Mouse (Mus musculus) frontal cortex, adult (tissue): ENCODE measurements around the gene Gm5089.

ENCODE experiments used
- ATAC-seq: cut with Nextera tagmentation; 2 replicates; pipeline ENCODE4 v1.9.2; 2017; ENCODE audit warnings: mild to moderate bottlenecking, moderate library complexity, mixed read lengths; ENCODE audit not compliant: low TSS enrichment

Gene Gm5089

DNA sequence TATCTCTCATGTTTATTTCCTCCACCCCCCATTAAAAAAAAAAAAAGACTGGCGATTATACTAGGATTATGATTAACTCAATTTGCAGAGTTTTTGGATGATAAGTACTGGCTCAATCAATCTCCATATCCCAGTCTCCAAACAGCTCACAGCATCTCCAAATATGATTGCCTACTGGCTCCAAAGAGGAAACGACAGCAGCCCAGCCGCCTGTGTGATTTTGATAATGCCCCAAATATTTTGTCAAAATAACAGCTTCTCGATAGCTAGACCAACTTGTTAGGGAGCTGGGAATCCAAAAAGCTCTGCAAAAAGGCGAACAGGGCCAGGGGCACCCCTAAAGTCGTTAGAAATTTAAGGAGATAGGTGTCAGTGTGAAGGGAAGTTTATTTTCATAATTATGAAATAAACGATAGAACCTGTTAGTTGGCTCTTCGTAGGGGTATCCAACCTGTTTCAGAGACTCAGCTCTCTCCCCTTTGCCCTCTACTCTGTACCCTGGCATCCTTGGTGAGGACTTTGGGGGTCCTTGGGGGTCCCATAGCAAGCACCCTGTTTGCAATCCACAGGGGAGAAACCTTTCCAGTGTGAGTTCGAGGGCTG lies 27.2 kb upstream of the Gm5089 start:
- no peak for ATAC-seq

DNA sequence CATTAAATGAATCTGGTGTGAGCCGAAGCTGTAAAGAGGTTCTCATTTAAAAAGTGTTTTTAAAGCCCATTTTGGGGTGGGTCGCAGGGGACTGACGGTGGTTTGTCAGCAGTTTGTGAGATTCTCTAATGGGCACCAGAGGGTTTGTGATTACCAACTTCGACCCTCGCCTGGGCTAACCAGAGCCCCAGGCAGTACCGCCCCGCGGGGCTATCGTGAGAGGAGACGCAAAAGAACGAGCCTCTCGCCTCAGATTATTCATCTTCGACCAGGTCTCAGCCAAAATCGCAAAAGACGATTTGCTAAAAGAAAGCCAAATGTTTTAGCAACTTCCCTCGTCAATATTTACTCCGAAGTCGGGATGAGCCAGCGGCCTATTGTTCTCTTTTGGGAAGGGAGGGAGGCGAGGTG lies 26.4 kb upstream of the Gm5089 start:
- no peak for ATAC-seq

DNA sequence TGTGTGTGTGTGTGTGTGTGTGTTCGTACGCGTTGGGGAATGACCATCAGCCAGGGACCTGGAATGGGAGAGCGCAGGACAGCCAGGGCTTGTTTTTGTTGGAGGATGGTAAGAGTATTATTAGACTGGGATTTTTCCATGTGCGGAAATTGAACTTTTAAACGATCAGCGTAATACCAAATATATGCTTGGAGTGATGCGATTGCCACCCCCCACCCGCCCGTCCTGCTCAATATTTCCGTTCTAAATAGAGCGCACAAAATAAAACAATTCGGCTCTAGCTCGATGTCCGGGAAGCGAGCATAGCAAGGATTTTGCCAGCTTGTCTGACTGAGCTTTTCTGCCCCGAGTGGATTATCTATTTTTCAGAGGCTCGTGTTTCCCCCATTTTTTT lies 25.9 kb upstream of the Gm5089 start:
- no peak for ATAC-seq

DNA sequence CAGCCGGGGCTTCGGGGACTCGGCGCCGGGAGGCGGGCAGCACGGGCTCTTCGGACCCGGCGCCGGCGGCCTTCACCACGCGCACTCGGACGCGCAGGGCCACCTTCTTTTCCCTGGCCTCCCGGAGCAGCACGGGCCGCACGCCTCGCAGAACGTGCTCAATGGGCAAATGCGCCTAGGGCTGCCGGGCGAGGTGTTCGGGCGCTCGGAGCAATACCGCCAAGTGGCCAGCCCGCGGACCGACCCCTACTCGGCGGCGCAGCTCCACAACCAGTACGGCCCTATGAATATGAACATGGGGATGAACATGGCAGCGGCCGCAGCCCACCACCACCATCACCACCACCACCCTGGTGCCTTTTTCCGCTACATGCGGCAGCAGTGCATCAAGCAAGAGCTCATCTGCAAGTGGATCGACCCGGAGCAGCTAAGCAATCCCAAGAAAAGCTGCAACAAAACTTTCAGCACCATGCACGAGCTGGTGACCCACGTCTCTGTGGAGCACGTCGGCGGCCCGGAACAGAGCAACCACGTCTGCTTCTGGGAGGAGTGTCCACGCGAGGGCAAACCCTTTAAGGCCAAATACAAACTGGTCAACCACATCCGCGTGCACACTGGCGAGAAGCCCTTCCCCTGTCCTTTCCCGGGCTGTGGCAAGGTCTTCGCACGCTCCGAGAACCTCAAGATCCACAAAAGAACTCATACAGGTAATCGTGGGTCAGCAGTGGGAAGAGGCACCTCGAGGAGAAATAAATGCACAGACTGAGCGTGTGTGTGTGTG lies 25.3 kb upstream of the Gm5089 start:
- no peak for ATAC-seq

DNA sequence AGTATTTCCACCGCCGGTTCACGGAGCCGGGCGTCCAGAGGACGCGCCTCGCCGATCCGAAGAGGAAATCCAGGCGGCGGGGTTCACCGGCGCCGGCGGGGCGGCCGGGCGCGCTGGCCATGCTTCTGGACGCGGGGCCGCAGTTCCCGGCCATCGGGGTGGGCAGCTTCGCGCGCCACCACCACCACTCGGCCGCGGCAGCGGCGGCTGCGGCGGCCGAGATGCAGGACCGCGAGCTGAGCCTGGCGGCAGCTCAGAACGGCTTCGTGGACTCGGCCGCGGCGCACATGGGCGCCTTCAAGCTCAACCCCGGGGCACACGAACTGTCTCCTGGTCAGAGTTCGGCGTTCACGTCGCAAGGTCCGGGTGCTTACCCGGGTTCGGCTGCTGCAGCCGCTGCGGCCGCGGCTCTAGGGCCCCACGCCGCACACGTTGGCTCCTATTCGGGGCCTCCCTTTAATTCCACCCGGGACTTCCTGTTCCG lies 24.7 kb upstream of the Gm5089 start:
- no peak for ATAC-seq

DNA sequence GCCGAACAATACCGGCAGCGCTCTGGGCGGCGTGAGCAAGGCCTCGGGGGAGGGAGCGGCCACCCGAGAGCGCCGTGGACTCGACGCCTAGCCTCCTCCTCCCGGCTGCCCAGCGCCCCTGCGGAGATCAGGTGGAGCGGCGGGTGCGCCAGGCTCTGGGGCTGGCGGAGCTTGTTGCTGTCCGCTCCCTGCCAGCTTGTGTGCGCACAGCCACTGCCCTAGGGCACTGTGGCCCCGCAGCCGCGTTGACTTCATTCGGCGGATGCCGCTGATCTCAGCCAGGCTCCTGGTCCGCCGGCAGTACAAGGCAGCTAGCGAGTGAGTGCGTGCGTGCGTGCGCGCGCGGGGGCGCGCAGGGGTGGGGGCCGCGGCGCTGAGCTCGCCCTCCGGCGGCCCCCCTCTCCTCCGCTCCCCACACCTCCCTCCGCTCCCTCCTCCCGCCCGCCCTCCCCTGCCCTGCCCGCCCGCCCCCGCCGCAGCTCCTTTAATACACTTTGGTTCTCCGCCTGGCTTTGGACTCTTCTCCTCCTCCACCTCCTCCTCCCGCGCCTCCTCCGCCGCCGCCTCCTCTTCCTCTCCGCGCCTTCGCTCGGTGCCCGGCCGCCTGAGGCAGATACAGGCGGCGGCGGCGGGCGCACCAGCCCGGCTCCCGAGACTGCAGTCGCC lies 24.1 kb upstream of the Gm5089 start, which contains the start of gene Zic2:
TSS of gene Zic2 (plus strand) at position 545 of the 666 bp plus-strand sequence.
- ATAC-seq = no peak; the same call in 1 of the 2 replicates

DNA sequence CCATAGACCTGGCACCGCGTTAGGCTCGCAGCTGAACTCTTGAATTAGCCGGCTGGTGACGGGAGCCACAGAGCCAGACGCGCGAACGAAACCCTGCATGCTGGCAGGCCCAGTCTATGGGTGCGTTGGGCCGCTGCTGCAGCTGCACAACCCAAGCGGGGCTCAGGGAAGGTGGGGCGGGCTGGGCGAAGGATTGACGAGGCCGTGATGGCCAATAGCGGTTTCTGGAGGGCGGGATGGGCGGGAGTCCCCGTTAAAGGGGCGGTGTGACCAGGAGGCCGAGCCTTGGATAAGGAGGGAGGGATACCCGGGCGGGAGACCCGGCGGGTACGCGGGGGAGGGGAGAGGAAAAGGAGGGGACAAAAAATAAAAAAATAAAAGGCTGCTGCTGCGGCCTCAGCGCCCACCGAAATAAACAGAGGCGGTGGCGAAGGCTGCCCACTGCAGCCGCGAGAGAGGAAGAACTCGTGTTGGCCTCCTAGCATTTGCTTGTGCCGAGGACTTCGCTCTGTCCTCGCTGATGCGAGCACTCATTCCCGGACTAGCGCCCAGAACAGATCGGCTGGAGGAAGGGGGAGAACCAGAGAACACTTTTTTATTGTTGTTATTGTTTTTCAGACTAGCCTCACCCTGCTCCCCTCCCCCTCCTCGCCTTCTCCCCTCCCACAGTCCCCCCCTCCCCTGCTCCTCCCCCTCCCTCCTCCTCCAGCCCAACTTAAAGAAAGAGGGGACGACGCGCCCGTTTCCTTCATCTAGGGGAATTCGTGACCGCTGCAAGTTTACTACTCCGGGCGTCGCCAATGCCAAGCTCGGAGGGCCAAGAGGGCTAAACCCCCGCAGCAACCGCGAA lies 23.4 kb upstream of the Gm5089 start:
- peak; percentile 57 for ATAC-seq

DNA sequence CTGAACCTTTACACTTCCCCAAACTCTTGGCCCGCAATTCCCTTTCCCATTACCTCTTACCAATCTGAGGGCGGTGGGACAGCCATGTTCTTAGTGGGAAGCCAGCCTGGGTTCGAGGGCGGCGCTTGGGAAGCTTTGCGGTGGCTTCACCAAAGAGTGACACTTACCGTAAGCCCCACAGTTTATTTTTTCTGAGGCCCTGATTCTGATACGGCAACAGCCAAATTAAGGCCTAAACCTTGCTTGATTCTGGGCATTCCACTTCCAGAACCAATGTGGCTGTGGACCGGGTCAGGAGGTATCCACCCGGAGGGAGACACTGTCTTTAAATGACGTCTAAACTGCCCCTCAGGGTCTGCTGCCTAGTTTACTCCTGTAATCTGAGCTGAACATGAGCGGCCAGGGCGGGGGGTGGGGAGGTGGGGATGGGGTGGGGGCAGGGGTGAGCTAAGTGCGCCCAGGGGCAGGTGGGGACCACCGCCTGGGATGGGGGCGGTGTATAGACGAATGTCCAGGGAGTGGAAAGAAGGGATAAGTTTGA lies 22.4 kb upstream of the Gm5089 start:
- ATAC-seq = no peak

DNA sequence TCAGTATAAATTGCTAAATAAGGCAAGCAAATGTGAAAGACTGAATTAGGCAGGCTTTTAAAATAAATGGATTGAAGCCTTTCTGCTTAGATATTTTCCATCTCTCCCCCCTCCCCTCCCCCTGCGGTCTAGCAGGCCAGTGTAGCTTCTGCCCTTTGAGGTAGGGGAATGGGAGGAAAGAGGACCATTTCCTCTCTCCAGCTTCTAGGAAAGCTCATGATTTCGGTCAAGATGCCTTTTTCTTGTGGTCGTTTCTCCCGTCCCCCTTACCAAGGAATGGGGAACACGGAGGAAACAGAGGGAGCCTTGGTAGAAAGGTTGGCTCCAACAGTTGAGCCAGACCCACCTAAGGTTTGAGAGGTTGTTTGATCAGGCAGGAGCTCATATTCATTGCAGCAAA lies 21.7 kb upstream of the Gm5089 start:
- ATAC-seq = no peak

DNA sequence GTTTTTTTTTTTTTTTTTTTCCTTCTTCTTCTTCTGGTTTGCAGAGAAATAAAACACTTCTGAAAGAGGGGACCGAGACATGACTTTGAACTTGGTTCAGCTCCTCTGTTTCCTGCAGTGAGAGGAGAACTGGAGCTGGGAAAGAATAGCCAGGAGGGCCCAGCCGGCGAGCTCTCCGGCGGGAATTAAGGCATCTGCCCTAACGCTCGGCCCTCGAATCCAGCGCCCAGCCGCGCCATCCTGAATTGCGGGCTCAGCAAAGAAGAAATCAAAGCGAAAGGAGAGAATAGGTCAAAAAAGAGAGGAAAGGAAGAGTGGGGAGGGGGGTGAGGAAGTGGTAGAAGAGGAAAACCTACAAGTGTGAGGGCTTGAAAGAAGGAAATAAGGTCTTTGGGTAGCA lies 21.2 kb upstream of the Gm5089 start:
- no peak for ATAC-seq

DNA sequence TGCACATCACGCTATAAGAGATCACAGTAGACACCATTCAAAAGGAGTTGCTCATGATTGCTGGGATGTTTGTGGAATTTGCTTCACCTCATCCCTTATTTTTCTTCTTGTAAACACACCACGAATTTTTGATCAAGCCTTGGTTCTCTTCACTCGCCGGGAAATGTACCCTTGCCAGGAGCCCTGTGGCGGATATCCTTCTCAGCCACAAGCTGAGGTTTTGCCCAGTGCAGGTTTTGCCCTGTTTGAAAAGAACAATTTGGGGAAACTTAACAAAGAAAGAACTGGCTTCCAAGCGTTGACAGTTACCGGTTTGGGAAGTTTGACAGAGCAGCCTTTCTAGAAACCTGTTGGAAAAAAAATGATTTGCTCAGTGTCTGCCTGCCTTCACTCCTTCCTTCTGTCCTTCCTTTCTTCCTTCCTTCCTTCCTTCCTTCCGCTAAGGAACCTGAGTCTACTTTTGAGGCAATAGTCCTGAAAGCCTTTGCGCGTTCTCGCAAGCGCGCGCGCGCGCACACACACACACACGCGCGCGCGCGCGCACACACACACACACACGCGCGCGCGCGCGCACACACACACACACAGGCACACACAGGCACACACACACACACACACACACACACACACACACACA lies 20.7 kb upstream of the Gm5089 start:
- ATAC-seq = no peak

DNA sequence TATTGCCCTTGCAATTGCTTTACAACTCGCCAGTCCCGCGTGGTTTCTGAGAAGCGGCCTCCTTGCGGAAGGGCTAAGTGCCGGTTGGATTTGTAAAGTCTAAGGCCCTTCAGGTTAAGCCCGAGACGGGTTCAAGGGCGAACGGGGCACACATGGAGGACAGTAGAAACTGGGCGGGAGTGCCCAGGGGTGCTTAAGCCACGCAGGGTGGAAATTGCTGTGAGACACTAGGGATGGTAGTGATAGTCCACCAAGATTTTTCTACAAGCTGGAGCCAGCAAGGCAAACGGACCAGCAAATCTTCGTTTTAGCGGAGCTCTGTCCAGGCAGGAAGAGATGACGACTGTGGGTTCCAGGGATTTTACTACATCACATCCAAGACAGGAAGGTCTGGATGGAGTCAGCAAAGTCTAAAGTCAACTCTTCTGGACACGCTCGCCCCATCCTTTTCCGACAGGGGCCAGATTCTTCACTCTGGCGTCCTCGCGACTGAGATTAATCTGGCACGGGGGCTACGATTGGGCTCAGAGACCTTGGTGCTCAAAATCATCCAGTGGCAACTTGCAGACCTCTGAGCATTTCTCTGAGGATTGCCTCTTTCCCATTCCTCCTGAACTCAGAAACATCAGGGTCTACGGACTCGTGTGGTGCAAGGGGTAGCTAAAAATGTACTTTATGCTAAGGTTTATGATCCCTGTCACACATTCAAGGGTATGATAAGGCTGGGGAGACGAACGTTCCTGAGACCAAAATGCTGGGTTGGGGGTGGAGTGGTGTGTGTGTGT lies 18.2 kb upstream of the Gm5089 start:
- ATAC-seq = no peak

DNA sequence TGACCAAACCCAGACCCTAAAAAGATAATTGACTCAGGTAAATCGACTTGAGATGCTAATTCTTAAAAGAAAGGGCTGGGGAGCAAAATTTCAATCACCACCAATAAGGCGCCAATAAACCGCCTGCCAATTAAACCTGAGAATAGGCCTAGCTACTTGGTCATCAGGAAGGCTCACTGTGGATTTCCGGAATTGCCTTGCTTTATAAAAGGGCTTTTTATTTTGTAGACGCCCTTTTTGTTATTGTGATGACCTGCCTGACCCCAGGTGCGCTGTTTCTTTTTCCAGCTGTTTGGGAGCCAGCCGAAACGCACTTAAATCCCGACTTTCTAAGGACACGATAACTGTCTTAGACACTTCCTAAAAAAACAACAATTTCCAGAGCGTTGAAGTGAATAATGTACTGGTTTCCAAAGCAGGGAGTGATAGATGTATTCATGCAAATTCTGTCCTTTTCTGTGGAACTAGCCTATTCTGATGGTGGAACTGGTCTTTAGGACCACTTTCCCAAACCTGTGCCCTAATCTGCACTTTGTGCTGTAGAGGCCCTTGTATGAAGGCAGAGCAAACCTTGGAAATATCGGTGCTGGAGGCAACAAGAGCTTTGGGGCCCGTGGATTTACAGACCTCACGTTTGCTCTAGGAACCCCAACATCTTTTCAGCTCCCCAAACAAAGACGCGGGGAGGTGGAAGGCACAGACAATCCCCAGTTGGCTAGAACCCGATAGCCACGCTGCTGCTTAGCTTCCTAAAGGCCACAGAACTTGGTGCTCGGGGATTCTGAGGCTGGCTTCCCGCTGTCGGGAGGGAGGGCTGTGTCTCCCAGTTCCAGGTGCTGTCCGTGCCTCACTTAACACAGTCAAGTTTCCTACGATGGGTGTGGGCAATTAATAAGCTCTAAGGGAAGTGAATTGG lies 17.3 kb upstream of the Gm5089 start:
- ATAC-seq = no peak

DNA sequence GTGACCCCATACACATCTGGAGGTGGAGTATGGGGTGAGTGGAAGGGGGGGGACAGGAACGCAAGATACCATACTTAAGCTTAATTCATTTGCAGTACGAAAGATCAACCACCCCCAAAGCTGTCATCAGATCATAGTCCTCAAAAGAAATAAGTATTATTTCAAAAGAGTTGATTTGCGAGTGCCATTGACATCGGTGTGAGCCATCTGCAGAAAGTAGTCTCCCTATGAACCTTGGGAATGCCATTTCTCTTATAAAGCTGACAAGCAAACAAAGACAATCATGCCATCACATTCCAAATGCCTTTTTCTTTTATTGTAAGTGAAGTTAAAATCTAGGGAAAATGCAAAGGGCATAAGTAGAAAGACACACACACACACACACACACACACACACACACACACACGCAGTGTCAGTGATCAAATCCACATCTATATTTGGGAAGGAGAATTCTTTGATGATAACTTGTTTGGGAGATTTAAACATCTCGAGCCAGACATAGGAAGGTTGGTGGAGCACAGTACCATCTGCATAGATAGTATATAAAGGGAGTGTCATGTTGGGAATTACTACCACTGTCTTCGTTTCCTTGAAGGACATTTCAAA lies 15.9 kb upstream of the Gm5089 start:
- ATAC-seq = no peak

DNA sequence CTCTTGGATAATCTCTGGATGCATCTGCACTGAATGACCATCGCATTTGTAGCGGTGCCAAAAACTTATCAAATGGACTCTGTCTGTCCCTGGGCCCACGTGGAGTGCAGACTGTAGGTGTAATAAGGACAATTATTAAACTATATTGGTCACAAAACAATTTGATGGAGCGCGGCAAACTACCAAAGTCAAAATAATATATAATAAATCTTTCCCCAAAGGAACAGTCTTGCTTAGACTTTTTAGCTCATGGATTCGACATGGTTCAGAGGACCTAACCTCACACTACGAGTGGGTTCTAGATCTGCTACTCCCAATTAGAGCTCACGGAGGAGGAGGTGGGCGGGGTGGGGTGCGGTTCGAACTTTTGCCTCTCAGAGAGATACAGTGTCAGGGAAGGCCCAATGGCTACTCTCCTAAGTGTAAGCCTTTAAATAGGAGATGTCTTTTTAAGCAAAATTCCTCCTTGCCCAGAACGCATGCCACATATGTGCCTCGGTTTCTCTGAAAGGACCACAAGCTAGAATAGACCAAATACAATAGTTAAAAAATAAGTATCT lies 15.1 kb upstream of the Gm5089 start:
- ATAC-seq = no peak

DNA sequence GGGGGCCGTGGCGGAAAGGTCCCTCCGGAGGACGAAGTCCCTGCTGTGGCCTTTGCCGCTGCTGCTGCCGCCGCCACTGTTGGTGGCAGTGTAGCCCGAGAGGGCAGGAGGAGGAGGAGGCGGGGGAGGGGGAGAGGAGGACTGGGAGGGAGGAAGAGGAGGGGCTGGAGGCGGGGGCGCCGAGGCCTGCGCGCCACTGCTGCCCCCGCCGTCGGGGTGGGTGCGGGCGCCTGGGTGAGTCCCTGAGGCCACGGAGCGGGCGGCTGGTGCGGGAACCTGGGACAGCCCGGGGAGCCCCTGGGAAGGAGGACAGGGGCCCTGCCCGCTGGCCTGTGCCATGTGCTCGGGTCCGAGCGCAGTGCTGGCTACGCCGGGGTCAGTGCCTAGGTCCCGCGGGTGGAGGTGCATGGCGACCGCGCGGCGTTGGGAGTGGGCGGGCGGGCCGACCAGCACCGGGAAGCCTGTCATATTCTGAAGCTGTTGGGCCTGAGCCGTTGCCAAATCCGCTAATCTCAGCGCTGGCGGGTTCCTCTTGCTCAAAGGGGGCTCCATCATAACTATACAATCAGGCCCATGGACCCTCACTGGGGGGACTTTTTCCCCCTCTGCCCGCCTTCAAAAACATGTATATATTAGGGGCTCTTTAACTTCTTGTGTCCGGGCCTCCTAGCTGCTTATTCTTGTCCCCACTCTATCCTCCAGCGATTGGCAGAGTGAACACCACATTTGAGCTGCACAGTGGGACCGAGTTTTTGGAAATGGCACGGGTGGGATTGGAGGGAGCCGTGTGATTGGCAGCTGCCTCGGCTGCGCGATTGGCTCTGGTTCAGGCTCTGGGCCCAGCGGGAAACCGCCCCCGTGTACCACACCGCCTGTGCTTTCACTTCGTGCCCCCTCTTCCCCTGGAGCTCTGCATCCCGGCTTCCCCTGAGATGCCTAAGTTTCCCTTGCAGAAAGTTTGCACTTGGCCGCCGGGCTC lies 14.1 kb upstream of the Gm5089 start, which contains the start of gene Zic5:
TSS of gene Zic5 (minus strand) at position 915 of the 979 bp plus-strand sequence.
- ATAC-seq = 0 out of 2 replicates have a peak, but pooled peaks have one; percentile 10

DNA sequence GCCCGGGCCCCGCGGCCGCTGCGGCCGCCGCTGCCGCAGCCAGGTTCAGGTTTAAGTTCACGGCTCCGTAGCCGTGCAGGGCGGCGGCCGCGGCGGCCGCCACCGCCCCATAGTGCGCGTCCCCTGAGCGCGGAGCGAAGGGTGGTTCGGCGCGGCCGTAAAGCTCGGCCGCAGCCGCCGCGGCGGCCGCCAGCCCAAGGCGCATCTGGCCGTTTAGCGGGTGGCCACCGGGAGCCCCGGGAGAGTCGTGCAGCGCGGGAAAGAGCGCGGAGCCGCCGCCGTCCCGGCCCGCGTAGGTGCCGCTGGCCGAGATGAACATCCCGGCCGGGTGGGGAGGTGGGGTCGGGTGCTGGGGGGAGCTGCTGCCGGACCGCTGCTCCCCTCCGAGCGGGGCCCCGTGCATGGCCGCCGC lies 13.4 kb upstream of the Gm5089 start:
- ATAC-seq = no peak; the same call in 1 of the 2 replicates
